38 mouse cellular contexts compared by ENCODE assay signal in genomic region chr3:79379255-79379836, GRCm38 (mm10). TPM values are rescaled to one million over a fixed set of nuclear protein-coding genes. Genes with fewer than 3 reads are reported as not detected.
DNase-seq lines count a peak whose midpoint lies in the region; ATAC-seq lines count a peak whose summit lies in the region.
"Had no signal": no experiment of that assay in that cellular context is flagged by ENCODE, and none has a peak within 500 bp of the region (broad histone marks: within the 10 kb centered on the region; RNA-seq: fewer than 3 reads in every experiment).

No protein-coding gene starts in this region.

- no peaks in the 10 kb centered on the region for H3K4me1 ChIP-seq in midbrain, embryonic 11.5 days (ENCODE audit: control insufficient read depth, insufficient read depth, low read length)
- no peaks in the 10 kb centered on the region for H3K4me1 ChIP-seq in midbrain, embryonic 15.5 days
- H3K4me1 ChIP-seq: intestine, embryonic 15.5 days; limb, embryonic 12.5 days; lung, embryonic 15.5 days; neural tube, embryonic 12.5 days had no signal

- DNase-seq in heart, adult 11 months, result peak; percentile 39
- DNase-seq in heart, postnatal 10 days, result no peak
- peak; percentile 59 for DNase-seq in midbrain, embryonic 11.5 days (ENCODE audit: low spot score, missing footprints)
- peak; percentile 5 for DNase-seq in cerebellum, adult 8-10 months
- peak; percentile 3 for DNase-seq in yolk sac, embryonic 10.5 days (ENCODE audit: low spot score)
- DNase-seq in left cerebral cortex, adult 11 months (ENCODE audit: low spot score), result no peak
- no peak for DNase-seq in layer of hippocampus, postnatal 14 days (ENCODE audit: low spot score in 2 of 2)
- DNase-seq: adrenal gland, postnatal 10 days; forebrain, postnatal 0 days; right cerebral cortex, postnatal 25 days; thymus, postnatal 14 days had no signal

- H3K36me3 ChIP-seq in midbrain, embryonic 11.5 days (ENCODE audit: control insufficient read depth, insufficient read depth, low read length), result no peaks in the 10 kb centered on the region
- H3K36me3 ChIP-seq in midbrain, embryonic 15.5 days (replicated peaks), result no peaks in the 10 kb centered on the region
- H3K36me3 ChIP-seq: intestine, embryonic 15.5 days; limb, embryonic 12.5 days; lung, embryonic 15.5 days; midbrain, embryonic 10.5 days; neural tube, embryonic 12.5 days had no signal

- H3K27me3 ChIP-seq in midbrain, embryonic 11.5 days (ENCODE audit: control insufficient read depth, insufficient read depth, low read length), result no peaks in the 10 kb centered on the region
- no peaks in the 10 kb centered on the region for H3K27me3 ChIP-seq in midbrain, embryonic 15.5 days (replicated peaks)
- H3K27me3 ChIP-seq: intestine, embryonic 15.5 days; lung, embryonic 15.5 days; neural tube, embryonic 12.5 days had no signal

- no peak overlapping the region for H3K27ac ChIP-seq in midbrain, embryonic 11.5 days (ENCODE audit: low read depth, low read length)
- no peak overlapping the region for H3K27ac ChIP-seq in midbrain, embryonic 15.5 days
- H3K27ac ChIP-seq: hindbrain, postnatal 0 days; intestine, embryonic 15.5 days; kidney, postnatal 0 days; limb, embryonic 12.5 days; liver, embryonic 14.5 days; lung, embryonic 15.5 days; midbrain, embryonic 10.5 days; neural tube, embryonic 12.5 days had no signal

- no peaks in the 10 kb centered on the region for H3K9me3 ChIP-seq in midbrain, embryonic 11.5 days (ENCODE audit: control insufficient read depth, low read length)
- no peaks in the 10 kb centered on the region for H3K9me3 ChIP-seq in midbrain, embryonic 15.5 days
- H3K9me3 ChIP-seq: intestine, embryonic 15.5 days; limb, embryonic 12.5 days; lung, embryonic 15.5 days; midbrain, embryonic 10.5 days; neural tube, embryonic 12.5 days had no signal

- no peak overlapping the region for H3K4me2 ChIP-seq in midbrain, embryonic 11.5 days
- no peak overlapping the region for H3K4me2 ChIP-seq in midbrain, embryonic 15.5 days
- H3K4me2 ChIP-seq: intestine, embryonic 15.5 days; limb, embryonic 12.5 days; lung, embryonic 15.5 days; neural tube, embryonic 12.5 days had no signal

- ATAC-seq in midbrain, embryonic 11.5 days (ENCODE audit: low FRiP score), result no peak
- no peak for ATAC-seq in midbrain, embryonic 15.5 days (replicated peaks)
- ATAC-seq: forebrain, postnatal 0 days; hindbrain, postnatal 0 days; intestine, embryonic 15.5 days; Patski had no signal

- intact Hi-C loops in heart, postnatal 10 days (cut with DNase I), result no loop called here

- no peak overlapping the region for H3K4me3 ChIP-seq in midbrain, embryonic 11.5 days (ENCODE audit: low read depth, low read length)
- H3K4me3 ChIP-seq in midbrain, embryonic 15.5 days, result no peak overlapping the region
- H3K4me3 ChIP-seq: erythroblast, embryonic 14.5 days; intestine, embryonic 15.5 days; limb, embryonic 12.5 days; lung, embryonic 15.5 days; midbrain, embryonic 10.5 days; myocyte; neural tube, embryonic 12.5 days had no signal

- 78% methylated on average over 14 of the region's 14 CpGs for whole genome bisulfite sequencing in midbrain, embryonic 11.5 days
- WGBS in midbrain, embryonic 15.5 days, result 77% methylated on average over 14 of the region's 14 CpGs

- no peak overlapping the region for H3K9ac ChIP-seq in midbrain, embryonic 11.5 days (ENCODE audit: low read length)
- no peak overlapping the region for H3K9ac ChIP-seq in midbrain, embryonic 15.5 days
- H3K9ac ChIP-seq: forebrain, postnatal 0 days; intestine, embryonic 15.5 days; limb, embryonic 12.5 days; liver, embryonic 14.5 days; lung, embryonic 15.5 days; neural tube, embryonic 12.5 days had no signal

RNA-seq across cellular contexts. Expression of gene Gm17359, which starts 42.9 kb away (rescaled TPM):
- total RNA-seq in heart, postnatal 10 days (2021), result not detected
- polyA plus RNA-seq in midbrain, embryonic 11.5 days (2014; fragmentation: Nextera tagmentation; extraction: Ambion mirVana), result 0.33 TPM in 1 of 2 replicates, not detected in the other
- not detected in 2 replicates for polyA plus RNA-seq in midbrain, embryonic 15.5 days (2015; fragmentation: Nextera tagmentation; extraction: Ambion mirVana)
- not detected for total RNA-seq in layer of hippocampus, postnatal 14 days (2021)
- total RNA-seq: adrenal gland, postnatal 10 days; common myeloid progenitor, adult 5-6 weeks; forebrain, postnatal 0 days; gastrocnemius, adult 8-10 months; heart, postnatal 25 days; hindbrain, postnatal 0 days; left cerebral cortex, adult 18-20 months; left cerebral cortex, postnatal 25 days; megakaryocyte progenitor cell, adult 5-6 weeks; MEL; midbrain, postnatal 0 days had no signal
- polyA plus RNA-seq: embryonic facial prominence, embryonic 14.5 days; erythroblast, embryonic 14.5 days; forebrain, embryonic 11.5 days; forebrain, postnatal 0 days; heart, embryonic 14.5 days; hindbrain, embryonic 11.5 days; hindbrain, postnatal 0 days; intestine, embryonic 15.5 days; kidney, postnatal 0 days; large intestine, adult 2 months; limb, embryonic 12.5 days; liver, embryonic 14.5 days; lung, embryonic 15.5 days; midbrain, postnatal 0 days; myocyte; Patski; stomach, embryonic 16.5 days; urinary bladder, adult 2 months had no signal

Comparison
In these comparisons a context has a peak if more than half of its experiments do, and no peak if none do; other contexts are left out.
1. DNase-seq: peak in heart, adult 11 months (single experiment), midbrain, embryonic 11.5 days (single experiment), cerebellum, adult 8-10 months (single experiment) and yolk sac, embryonic 10.5 days (single experiment); none in heart, postnatal 10 days (0 of 2), left cerebral cortex, adult 11 months (single experiment) and layer of hippocampus, postnatal 14 days (0 of 2).